Mouse (Mus musculus) heart, adult 2 months (tissue): ENCODE data around the gene Sez6. TPM values are rescaled to one million over a fixed set of nuclear protein-coding genes. Genes with fewer than 3 reads are reported as not detected.

Experiments used
- DNase-seq, 2 experiments: peaks; one replicate each; pipeline ENCODE4 v3.0.0; 2021
- H3K27ac ChIP-seq: fragments of 200-600 bp; 2 replicates; pipeline ENCODE4 v1.8.1; 2022
- H3K27me3 ChIP-seq: fragments of 200-500 bp; 2 replicates; pipeline ENCODE4 v1.6.1; 2012; ENCODE audit warnings: mild to moderate bottlenecking, low read length, inconsistent platforms, mixed read lengths; ENCODE audit not compliant: control insufficient read depth, insufficient read depth
- H3K36me3 ChIP-seq: fragments of 200-500 bp; 2 replicates; pipeline ENCODE4 v1.6.1; 2012; ENCODE audit warnings: low read length, inconsistent platforms; ENCODE audit not compliant: control insufficient read depth, insufficient read depth
- H3K4me1 ChIP-seq: fragments of 200-500 bp; 2 replicates; pipeline ENCODE4 v1.6.1; 2011; ENCODE audit warnings: low read length; ENCODE audit not compliant: control insufficient read depth, insufficient read depth
- H3K4me3 ChIP-seq: fragments of 200-600 bp; 2 replicates; pipeline ENCODE4 v1.8.1; 2022
- H3K79me2 ChIP-seq: fragments of 200-500 bp; replicated peaks from 2 replicates; pipeline ENCODE4 v1.6.1; 2012; ENCODE audit warnings: mild to moderate bottlenecking, inconsistent platforms, low read length, moderate library complexity, mixed read lengths; ENCODE audit not compliant: control insufficient read depth, insufficient read depth
- H3K9ac ChIP-seq: fragments of 200-500 bp; 2 replicates; pipeline ENCODE4 v1.6.1; 2012; ENCODE audit warnings: low read depth, mild to moderate bottlenecking, control low read depth, inconsistent platforms, low read length, mixed read lengths
- CTCF ChIP-seq: fragments of 200-600 bp; IDR thresholded peaks from 2 replicates; pipeline ENCODE4 v1.8.1; 2022; ENCODE audit warnings: antibody characterized with exemption, mild to moderate bottlenecking, moderate library complexity
- EP300 ChIP-seq: fragments of 200-500 bp; IDR thresholded peaks from 2 replicates; pipeline ENCODE4 v1.6.1; 2011; ENCODE audit warnings: low read depth, low read length, control low read depth; ENCODE audit not compliant: insufficient read depth
- POLR2A ChIP-seq: fragments of 200-500 bp; IDR thresholded peaks from 2 replicates; pipeline ENCODE4 v1.6.1; 2011; ENCODE audit warnings: mild to moderate bottlenecking, low read depth, low read length, control low read depth; ENCODE audit not compliant: insufficient read depth
- WGBS: fragments of 180-500 bp; shearing (Covaris S2); methylation state at CpG from one replicate; pipeline ENCODE4 v1.1.7; 2018; 5-methylcytosine and 5-hydroxymethylcytosine counted together
- intact Hi-C: fragments of 180-260 bp; cut with DNase I; formaldehyde crosslinking; loops from one replicate; pipeline ENCODE4 v1.15.1; 2025
- polyA plus RNA-seq: library from polyadenylated mRNA; depleted of rRNA; stranded (reverse); fragments of >200 nt; gene quantifications from 2 replicates; pipeline ENCODE4 v1.2.3, GENCODE M21; 2012
- total RNA-seq, 2 experiments: library from RNA; stranded (reverse); gene quantifications; 2 replicates each; pipeline ENCODE4 v1.2.3; 2021

Sez6 gene
- total and polyA plus RNA-seq, 3 experiments: 0.68 to 0.80 (median 0.70) TPM

GRCm38 (mm10) chr11:77975873-77976272, 45.3 kb downstream of the Sez6 start:
- intact Hi-C loops: no loop called here
- H3K9ac ChIP-seq: no peak overlapping the region
- 0 out of 2 replicates have a peak, but pooled peaks cover 2% of the 10 kb centered on the region for H3K27me3 ChIP-seq
- H3K79me2 ChIP-seq: no peaks in the 10 kb centered on the region
- WGBS: 36% methylated on average over 4 of the region's 4 CpGs
- no peak for DNase-seq
- no peaks in the 10 kb centered on the region for H3K36me3 ChIP-seq
- TF ChIP-seq EP300 (no peak), POLR2A (no peak), CTCF (no peak)
- H3K4me3 ChIP-seq: no peak overlapping the region
- peaks cover 4% of the 10 kb centered on the region for H3K4me1 ChIP-seq
- no peak overlapping the region for H3K27ac ChIP-seq

- 76% methylated on average over 6 of the region's 6 CpGs for WGBS
- no peak for DNase-seq
- Histone ChIP-seq H3K4me1 (peaks cover 4% of the 10 kb centered on the region; the same call in 1 of the 2 replicates), H3K4me3 (no peak overlapping the region), H3K27me3 (0 out of 2 replicates have a peak, but pooled peaks cover 2% of the 10 kb centered on the region), H3K9ac (no peak overlapping the region), H3K27ac (no peak overlapping the region), H3K36me3 (no peaks in the 10 kb centered on the region), H3K79me2 (no peaks in the 10 kb centered on the region)
- TF ChIP-seq CTCF (no peak), EP300 (no peak), POLR2A (no peak)
- intact Hi-C loops: no loop called here
Observed at GRCm38 (mm10) chr11:77978161-77978560, 47.6 kb downstream of the Sez6 start.

DNA sequence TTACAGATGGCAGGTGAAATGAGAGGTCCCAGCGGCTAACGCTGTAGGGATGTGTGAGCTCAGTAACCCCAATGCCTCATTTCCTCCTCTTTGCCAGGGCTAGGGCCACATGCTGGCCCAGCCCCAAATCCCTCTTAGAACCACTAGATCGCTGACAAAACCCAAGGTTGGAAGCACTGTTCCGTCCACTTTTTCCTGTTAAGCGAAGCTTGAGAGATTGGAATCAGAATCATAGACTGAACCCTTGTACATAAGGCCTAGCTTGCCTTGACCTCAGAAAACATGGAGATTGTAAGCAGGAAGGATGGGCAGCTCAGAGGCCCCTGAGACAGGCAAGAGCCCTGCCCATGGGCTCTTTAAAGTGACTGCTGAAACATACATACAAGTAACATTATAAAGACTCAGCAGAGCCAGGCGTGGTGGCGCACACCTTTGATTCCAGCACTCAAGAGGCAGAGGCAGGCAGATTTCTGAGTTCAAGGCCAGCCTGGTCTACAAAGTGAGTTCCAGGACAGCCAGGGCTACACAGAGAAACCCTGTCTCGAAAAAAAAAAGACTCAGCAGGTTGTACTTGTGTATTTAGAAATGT, 48.7 kb downstream of the Sez6 start:
- H3K36me3 ChIP-seq: no peaks in the 10 kb centered on the region
- no peak overlapping the region for H3K27ac ChIP-seq
- H3K79me2 ChIP-seq: no peaks in the 10 kb centered on the region
- H3K4me1 ChIP-seq: peaks cover 1% of the 10 kb centered on the region; the same call in 1 of the 2 replicates
- intact Hi-C loops: no loop called here
- no peak for TF ChIP-seq CTCF
- TF ChIP-seq POLR2A: no peak
- 74% methylated on average over 8 of the region's 8 CpGs for WGBS
- DNase-seq: no peak
- H3K27me3 ChIP-seq: 0 out of 2 replicates have a peak, but pooled peaks cover 2% of the 10 kb centered on the region
- H3K9ac ChIP-seq: no peak overlapping the region
- no peak overlapping the region for H3K4me3 ChIP-seq

- peaks cover 1% of the 10 kb centered on the region; the same call in 1 of the 2 replicates for H3K4me1 ChIP-seq
- H3K9ac ChIP-seq: no peak overlapping the region
- 28% methylated on average over 11 of the region's 11 CpGs for WGBS
- H3K27me3 ChIP-seq: no peaks in the 10 kb centered on the region
- intact Hi-C loops: no loop called here
- no peak overlapping the region for H3K4me3 ChIP-seq
- peak; percentile 82 for TF ChIP-seq CTCF
- no peak for TF ChIP-seq EP300
- 0 out of 2 replicates have a peak, but pooled peaks cover 3% of the 10 kb centered on the region for H3K36me3 ChIP-seq
- H3K79me2 ChIP-seq: no peaks in the 10 kb centered on the region
- DNase-seq: peak; percentile 38 to 44
- H3K27ac ChIP-seq: no peak overlapping the region; the same call in 1 of the 2 replicates
Observed at GRCm38 (mm10) chr11:77980281-77981204, 49.9 kb downstream of the Sez6 start.

GRCm38 (mm10) chr11:77981609-77982440, 51.2 kb downstream of the Sez6 start:
- intact Hi-C loops: no loop called here
- no peak for TF ChIP-seq CTCF
- TF ChIP-seq EP300: peak; percentile 73
- peak; percentile 84 for TF ChIP-seq POLR2A
- peak overlapping the region; percentile 50 for H3K9ac ChIP-seq
- DNase-seq: peak; percentile 88 to 97
- H3K27me3 ChIP-seq: no peaks in the 10 kb centered on the region
- under 1% methylated on average over 29 of the region's 29 CpGs for WGBS
- H3K4me3 ChIP-seq: peak overlapping the region; percentile 58
- H3K4me1 ChIP-seq: peaks cover 1% of the 10 kb centered on the region; the same call in 1 of the 2 replicates
- no peaks in the 10 kb centered on the region for H3K79me2 ChIP-seq
- peak overlapping the region; percentile 90 for H3K27ac ChIP-seq
- H3K36me3 ChIP-seq: 0 out of 2 replicates have a peak, but pooled peaks cover 7% of the 10 kb centered on the region
